Mouse (Mus musculus) naive thymus-derived CD4-positive, alpha-beta T cell, adult 5 months (primary cell): ENCODE results near the gene Acp2. TPM values are rescaled to one million over a fixed set of nuclear protein-coding genes. Genes with fewer than 3 reads are reported as not detected.

Experiments used
- polyA plus RNA-seq: library from polyadenylated mRNA; unstranded; fragments of 100-300 nt; shearing (Covaris generic); gene quantifications from one replicate; pipeline ENCODE4 v1.2.1, GENCODE M21; 2017

Gene Acp2
- polyA plus RNA-seq: 5.4 TPM

GRCm38 (mm10) chr2:91202222-91202971 is at the start of gene Acp2, which contains the start of gene Nr1h3:
Gene Acp2, plus strand, starts transcription at chr2:91202885.
Gene Nr1h3, minus strand, starts transcription at chr2:91202834.

GRCm38 (mm10) chr2:91183711-91184405 is 18.8 kb upstream of the Acp2 start, which contains the start of gene Madd:
Gene Madd, minus strand, starts transcription at chr2:91183837.

GRCm38 (mm10) chr2:91236601-91237510 is 34.2 kb downstream of the Acp2 start, which contains the start of gene Ddb2:
Gene Ddb2, minus strand, starts transcription at chr2:91236982.

GRCm38 (mm10) chr2:91255661-91256150 is 53.0 kb downstream of the Acp2 start, which contains the start of gene Pacsin3:
Gene Pacsin3, plus strand, starts transcription at chr2:91255954.

Other genes with a start within 250 kb of the Acp2 start
- gene Rapsn, start 167.3 kb upstream of the Acp2 start, polyA plus RNA-seq: 0.70 TPM
- gene Psmc3, start 148.9 kb upstream of the Acp2 start, polyA plus RNA-seq: 189 TPM
- 17.6 TPM for gene Slc39a13, start 132.5 kb upstream of the Acp2 start, polyA plus RNA-seq
- not detected for gene Spi1, start 120.5 kb upstream of the Acp2 start, polyA plus RNA-seq
- gene Mybpc3, start 84.7 kb upstream of the Acp2 start, polyA plus RNA-seq: 0.09 TPM
- 254 TPM for gene Madd, start 19.0 kb upstream of the Acp2 start, polyA plus RNA-seq
- 1.5 TPM for gene Nr1h3, start 51 bp upstream of the Acp2 start, polyA plus RNA-seq
- gene Ddb2, start 34.1 kb downstream of the Acp2 start, polyA plus RNA-seq: 124 TPM
- 0.62 TPM for gene Pacsin3, start 53.1 kb downstream of the Acp2 start, polyA plus RNA-seq
- gene Arfgap2, start 62.1 kb downstream of the Acp2 start, polyA plus RNA-seq: 112 TPM
- 8.6 TPM for gene 1110051M20Rik, start 241.8 kb downstream of the Acp2 start, polyA plus RNA-seq